Mouse (Mus musculus) liver, adult 2 months (tissue): Measurements from ENCODE around the gene Snrk. TPM values are rescaled to one million over a fixed set of nuclear protein-coding genes. Genes with fewer than 3 reads are reported as not detected.

Source experiments
- DNase-seq: peaks from one replicate; pipeline ENCODE4 v3.0.0-alpha.2; 2011; ENCODE audit warnings: low read depth, low spot score; ENCODE audit errors: extremely low read depth
- H3K27ac ChIP-seq: fragments of 200-500 bp; replicated peaks from 2 replicates; pipeline ENCODE4 v1.5.1; 2012; ENCODE audit warnings: low read depth, mild to moderate bottlenecking, control low read depth, inconsistent platforms, low read length; ENCODE audit not compliant: insufficient read depth
- H3K27me3 ChIP-seq: fragments of 200-500 bp; 2 replicates; pipeline ENCODE4 v1.6.1; 2012; ENCODE audit warnings: mild to moderate bottlenecking, moderate library complexity, low read length, inconsistent platforms; ENCODE audit not compliant: control insufficient read depth, insufficient read depth
- H3K36me3 ChIP-seq: fragments of 200-500 bp; 2 replicates; pipeline ENCODE4 v1.6.1; 2012; ENCODE audit warnings: low read length, inconsistent platforms; ENCODE audit not compliant: control insufficient read depth, insufficient read depth
- H3K4me1 ChIP-seq: fragments of 200-500 bp; 2 replicates; pipeline ENCODE4 v1.6.1; 2011; ENCODE audit warnings: low read length; ENCODE audit not compliant: control insufficient read depth, insufficient read depth
- H3K4me3 ChIP-seq: fragments of 200-500 bp; 2 replicates; pipeline ENCODE4 v1.5.1; 2011; ENCODE audit warnings: low read depth, mild to moderate bottlenecking, control low read depth, low read length, moderate library complexity; ENCODE audit not compliant: insufficient read depth
- H3K79me2 ChIP-seq: fragments of 200-500 bp; 2 replicates; pipeline ENCODE4 v1.6.1; 2012; ENCODE audit warnings: inconsistent platforms, mild to moderate bottlenecking, low read length, moderate library complexity; ENCODE audit not compliant: control insufficient read depth, insufficient read depth
- H3K9ac ChIP-seq: fragments of 200-500 bp; 2 replicates; pipeline ENCODE4 v1.6.1; 2012; ENCODE audit warnings: low read depth, mild to moderate bottlenecking, control low read depth, inconsistent platforms, low read length
- CTCF ChIP-seq: fragments of 200-500 bp; IDR thresholded peaks from 2 replicates; pipeline ENCODE4 v1.5.1; 2011; ENCODE audit warnings: low read depth, low read length, control low read depth
- POLR2A ChIP-seq: fragments of 200-500 bp; IDR thresholded peaks from 2 replicates; pipeline ENCODE4 v1.6.1; 2011; ENCODE audit warnings: low read length, control low read depth; ENCODE audit not compliant: insufficient read depth; ENCODE audit errors: extremely low read depth
- WGBS: fragments of 180-500 bp; shearing (Covaris S2); methylation state at CpG from one replicate; pipeline ENCODE4 v1.1.7; 2018; 5-methylcytosine and 5-hydroxymethylcytosine counted together
- polyA plus RNA-seq: library from polyadenylated mRNA; depleted of rRNA; stranded (reverse); fragments of >200 nt; gene quantifications from 2 replicates; pipeline ENCODE4 v1.2.3, GENCODE M21; 2012
- total RNA-seq: library from RNA; depleted of rRNA; stranded (reverse); fragments of >200 nt; gene quantifications from 2 replicates; pipeline ENCODE4 v1.2.3, GENCODE M21; 2014

Snrk gene
- total and polyA plus RNA-seq, 2 experiments = 36.4 to 67.4 TPM

- TF ChIP-seq CTCF = no peak
- TF ChIP-seq POLR2A = no peak
- DNase-seq = no peak
- Histone ChIP-seq H3K4me1 (0 out of 2 replicates have a peak, but pooled peaks cover 2% of the 10 kb centered on the region), H3K9ac (no peak overlapping the region), H3K36me3 (no peaks in the 10 kb centered on the region), H3K27me3 (no peaks in the 10 kb centered on the region), H3K27ac (no peak overlapping the region), H3K79me2 (no peaks in the 10 kb centered on the region), H3K4me3 (no peak overlapping the region)
- 74% methylated on average over 5 of the region's 5 CpGs for WGBS
These were observed 76.3 kb downstream of the Snrk start for GRCm38 (mm10) chr9:122193361-122193760.

GRCm38 (mm10) chr9:122193823-122194222 is 76.8 kb downstream of the Snrk start:
- WGBS = 89% methylated on average over 5 of the region's 5 CpGs
- Histone ChIP-seq H3K9ac (no peak overlapping the region), H3K36me3 (no peaks in the 10 kb centered on the region), H3K79me2 (no peaks in the 10 kb centered on the region), H3K27me3 (no peaks in the 10 kb centered on the region), H3K4me1 (0 out of 2 replicates have a peak, but pooled peaks cover 2% of the 10 kb centered on the region), H3K27ac (no peak overlapping the region), H3K4me3 (no peak overlapping the region)
- TF ChIP-seq POLR2A (no peak), CTCF (no peak)
- no peak for DNase-seq

- Histone ChIP-seq H3K27me3 (no peaks in the 10 kb centered on the region), H3K4me1 (0 out of 2 replicates have a peak, but pooled peaks cover 2% of the 10 kb centered on the region), H3K9ac (no peak overlapping the region), H3K4me3 (no peak overlapping the region), H3K27ac (no peak overlapping the region), H3K79me2 (no peaks in the 10 kb centered on the region), H3K36me3 (no peaks in the 10 kb centered on the region)
- TF ChIP-seq POLR2A (no peak), CTCF (no peak)
- DNase-seq = peak; percentile 90
- 30% methylated on average over 5 of the region's 5 CpGs for WGBS
These were observed 78.1 kb downstream of the Snrk start for GRCm38 (mm10) chr9:122195042-122195682.

GRCm38 (mm10) chr9:122197021-122197420 is 80.0 kb downstream of the Snrk start:
- Histone ChIP-seq H3K27ac (no peak overlapping the region), H3K27me3 (no peaks in the 10 kb centered on the region), H3K4me1 (0 out of 2 replicates have a peak, but pooled peaks cover 2% of the 10 kb centered on the region), H3K4me3 (no peak overlapping the region), H3K36me3 (no peaks in the 10 kb centered on the region), H3K9ac (no peak overlapping the region), H3K79me2 (no peaks in the 10 kb centered on the region)
- 92% methylated on average over 5 of the region's 5 CpGs for WGBS
- TF ChIP-seq CTCF (no peak), POLR2A (no peak)
- no peak for DNase-seq

- H3K27me3 ChIP-seq = no peaks in the 10 kb centered on the region
These were observed 81.6 kb downstream of the Snrk start for GRCm38 (mm10) chr9:122198621-122199020.

GRCm38 (mm10) chr9:122199253-122199652 is 82.2 kb downstream of the Snrk start:
- H3K36me3 ChIP-seq = no peaks in the 10 kb centered on the region
- no peak for DNase-seq
- whole genome bisulfite sequencing = 80% methylated on average over 6 of the region's 6 CpGs
- no peak overlapping the region for H3K27ac ChIP-seq
- no peak overlapping the region for H3K4me3 ChIP-seq
- TF ChIP-seq CTCF (peak; percentile 78), POLR2A (no peak)
- H3K79me2 ChIP-seq = no peaks in the 10 kb centered on the region
- H3K9ac ChIP-seq = no peak overlapping the region
- H3K27me3 ChIP-seq = no peaks in the 10 kb centered on the region
- H3K4me1 ChIP-seq = 0 out of 2 replicates have a peak, but pooled peaks cover 2% of the 10 kb centered on the region

More at GRCm38 (mm10) chr9:122198621-122199020, 81.6 kb downstream of the Snrk start:
- WGBS = 95% methylated on average over 3 of the region's 3 CpGs
- Histone ChIP-seq H3K79me2 (no peaks in the 10 kb centered on the region), H3K9ac (no peak overlapping the region), H3K4me1 (0 out of 2 replicates have a peak, but pooled peaks cover 2% of the 10 kb centered on the region), H3K27ac (no peak overlapping the region), H3K4me3 (no peak overlapping the region), H3K36me3 (no peaks in the 10 kb centered on the region)
- no peak for TF ChIP-seq CTCF
- no peak for TF ChIP-seq POLR2A
- DNase-seq = no peak
